Mouse (Mus musculus): ENCODE results near the gene Ankmy1.

GRCm38 (mm10) chr1:92849938-92850574, 52.6 kb downstream of the Ankmy1 start:
- TF ChIP-seq POLR2A (IDR thresholded peaks at IDR 0.05; ENCODE audit: low read depth, low read length) (no peak), CTCF (IDR thresholded peaks at IDR 0.05; ENCODE audit: extremely low read depth, insufficient read depth, insufficient read length, insufficient replicate concordance) (no peak)
